Mouse (Mus musculus) cerebellum, adult 2 months (tissue): ENCODE data around the gene Klhdc4. TPM values are rescaled to one million over a fixed set of nuclear protein-coding genes. Genes with fewer than 3 reads are reported as not detected.
A peak's percentile ranks its signal among the peaks of the same experiment; 100 is the strongest.

Experiments
- DNase-seq, 2 experiments: peaks; one replicate each; pipeline ENCODE4 v3.0.0; 2021
- H3K27ac ChIP-seq: fragments of 200-500 bp; 2 replicates; pipeline ENCODE4 v1.5.1; 2012; ENCODE audit warnings: low read length, control low read depth, inconsistent platforms; ENCODE audit not compliant: insufficient read depth
- H3K27me3 ChIP-seq: fragments of 200-500 bp; 2 replicates; pipeline ENCODE4 v1.6.1; 2012; ENCODE audit warnings: inconsistent platforms, mild to moderate bottlenecking, low read length, moderate library complexity; ENCODE audit not compliant: control insufficient read depth, insufficient read depth
- H3K4me1 ChIP-seq: fragments of 200-500 bp; 2 replicates; pipeline ENCODE4 v1.6.1; 2011; ENCODE audit warnings: low read length; ENCODE audit not compliant: control insufficient read depth, insufficient read depth
- H3K4me3 ChIP-seq: fragments of 200-500 bp; replicated peaks from 2 replicates; pipeline ENCODE3; 2011; ENCODE audit warnings: mild to moderate bottlenecking, low read depth, low read length, control low read depth; ENCODE audit not compliant: insufficient read depth
- CTCF ChIP-seq: fragments of 200-500 bp; IDR thresholded peaks from 2 replicates; pipeline ENCODE4 v1.5.1; 2011; ENCODE audit warnings: low read depth, mild to moderate bottlenecking, control low read depth, low read length, moderate library complexity, borderline replicate concordance; ENCODE audit not compliant: insufficient read depth
- POLR2A ChIP-seq: fragments of 200-500 bp; IDR thresholded peaks from 2 replicates; pipeline ENCODE4 v1.6.1; 2011; ENCODE audit warnings: low read length, control low read depth, borderline replicate concordance; ENCODE audit not compliant: insufficient read depth
- WGBS: fragments of 180-500 bp; shearing (Covaris S2); methylation state at CpG from one replicate; pipeline ENCODE4 v1.1.7; 2018; 5-methylcytosine and 5-hydroxymethylcytosine counted together
- polyA plus RNA-seq: library from polyadenylated mRNA; depleted of rRNA; stranded (reverse); fragments of >200 nt; gene quantifications from 2 replicates; pipeline ENCODE4 v1.2.3, GENCODE M21; 2012; rRNA removed

The Klhdc4 gene
- 43.6 and 47.1 TPM in 2 replicates for polyA plus RNA-seq

- peak; percentile 89 to 95 for DNase-seq
- TF ChIP-seq POLR2A (peak; percentile 87), CTCF (no peak)
- under 1% methylated on average over 68 of the region's 68 CpGs for WGBS
- Histone ChIP-seq H3K4me3 (peak within 1 kb of the TSS; percentile 60), H3K4me1 (peaks cover 9% of the 10 kb centered on the region), H3K27ac (peak within 1 kb of the TSS; percentile 73), H3K27me3 (no peaks in the 10 kb centered on the region)
Measured at GRCm38 (mm10) chr8:121829048-121829776, at the start of gene Klhdc4. Klhdc4 (minus strand) TSS chr8:121829569.

- H3K27me3 ChIP-seq = no peaks in the 10 kb centered on the region
- no peaks in the 10 kb centered on the region for H3K4me1 ChIP-seq
- WGBS = 86% methylated on average over 7 of the region's 7 CpGs
- H3K27ac ChIP-seq = no peak overlapping the region
- no peak for TF ChIP-seq CTCF
- TF ChIP-seq POLR2A = no peak
- no peak for DNase-seq
- no peak overlapping the region for H3K4me3 ChIP-seq
Measured at GRCm38 (mm10) chr8:121877828-121878480, 48.6 kb upstream of the Klhdc4 start.

DNA sequence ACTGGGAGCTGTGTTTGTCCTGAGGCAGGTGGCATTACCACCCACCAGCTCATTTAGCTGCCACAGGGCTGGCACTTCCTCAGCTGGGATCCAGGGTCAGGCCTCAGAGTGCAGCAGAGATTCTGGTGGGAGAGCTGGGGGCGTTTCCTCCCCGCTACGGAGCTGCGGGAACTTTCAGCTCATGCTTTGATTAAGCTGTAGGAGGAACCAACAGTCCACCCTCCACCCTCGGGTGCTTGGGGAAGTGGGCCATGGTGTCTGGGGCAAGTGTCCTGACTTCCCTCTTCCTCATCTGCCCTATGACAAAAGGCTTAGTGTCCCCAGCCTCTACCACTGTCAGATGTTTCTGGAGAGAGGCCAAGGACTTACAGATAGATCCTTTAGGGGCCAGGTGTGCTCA lies 47.8 kb upstream of the Klhdc4 start:
- no peak overlapping the region for H3K4me3 ChIP-seq
- no peaks in the 10 kb centered on the region for H3K4me1 ChIP-seq
- H3K27ac ChIP-seq = no peak overlapping the region
- TF ChIP-seq POLR2A (no peak), CTCF (no peak)
- 68% methylated on average over 5 of the region's 5 CpGs for WGBS
- H3K27me3 ChIP-seq = no peaks in the 10 kb centered on the region
- no peak for DNase-seq

DNA sequence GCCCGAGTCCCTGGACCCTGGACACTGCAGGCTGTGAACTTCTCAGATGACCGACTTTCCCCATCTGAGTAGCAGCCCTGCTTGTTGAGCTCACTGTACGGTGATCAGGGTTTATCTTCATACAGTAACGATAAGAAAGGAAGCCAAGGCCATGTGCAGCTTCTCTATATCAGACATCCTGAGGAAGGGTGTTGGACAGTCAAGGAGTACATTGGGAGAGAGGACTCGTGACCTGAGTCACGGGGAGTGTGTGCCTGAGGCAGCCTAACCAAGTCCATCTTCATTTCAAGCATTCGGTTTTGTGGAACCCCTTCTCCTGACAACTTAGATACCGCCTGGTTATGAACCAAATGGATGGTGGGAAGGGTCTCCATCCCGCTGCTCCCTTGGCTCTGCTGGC lies 46.1 kb upstream of the Klhdc4 start:
- DNase-seq = no peak
- WGBS = 84% methylated on average over 9 of the region's 9 CpGs
- no peaks in the 10 kb centered on the region for H3K27me3 ChIP-seq
- no peaks in the 10 kb centered on the region for H3K4me1 ChIP-seq
- no peak overlapping the region for H3K27ac ChIP-seq
- TF ChIP-seq CTCF (no peak), POLR2A (no peak)
- no peak overlapping the region for H3K4me3 ChIP-seq

DNA sequence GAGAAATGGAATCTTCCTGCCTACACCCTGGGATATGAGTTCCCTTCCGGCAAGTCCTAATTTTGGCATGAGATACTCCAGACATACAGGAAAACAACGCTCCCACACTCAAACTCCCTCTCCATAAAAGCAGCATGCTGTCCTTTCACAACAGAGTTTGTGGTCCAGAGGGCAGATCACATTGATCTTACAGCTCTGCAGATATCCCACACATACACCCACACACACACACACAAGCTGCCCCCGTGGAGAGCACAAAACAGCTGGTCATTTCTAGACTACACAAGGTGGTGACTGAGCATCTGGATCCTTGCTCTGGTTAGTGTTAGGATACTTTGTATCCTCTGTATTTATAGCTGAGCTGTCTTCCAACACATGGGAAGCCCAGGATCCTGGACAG lies 45.7 kb upstream of the Klhdc4 start:
- H3K27ac ChIP-seq = no peak overlapping the region
- H3K27me3 ChIP-seq = no peaks in the 10 kb centered on the region
- no peak for DNase-seq
- H3K4me3 ChIP-seq = no peak overlapping the region
- no peaks in the 10 kb centered on the region for H3K4me1 ChIP-seq
- TF ChIP-seq POLR2A (no peak), CTCF (no peak)
- whole genome bisulfite sequencing = 72% methylated on average over 3 of the region's 3 CpGs

GRCm38 (mm10) chr8:121874031-121874430 lies 44.7 kb upstream of the Klhdc4 start:
- Histone ChIP-seq H3K27me3 (no peaks in the 10 kb centered on the region), H3K4me3 (no peak overlapping the region), H3K4me1 (no peaks in the 10 kb centered on the region), H3K27ac (no peak overlapping the region)
- 80% methylated on average over 9 of the region's 9 CpGs for WGBS
- TF ChIP-seq POLR2A (no peak), CTCF (no peak)
- no peak for DNase-seq

DNA sequence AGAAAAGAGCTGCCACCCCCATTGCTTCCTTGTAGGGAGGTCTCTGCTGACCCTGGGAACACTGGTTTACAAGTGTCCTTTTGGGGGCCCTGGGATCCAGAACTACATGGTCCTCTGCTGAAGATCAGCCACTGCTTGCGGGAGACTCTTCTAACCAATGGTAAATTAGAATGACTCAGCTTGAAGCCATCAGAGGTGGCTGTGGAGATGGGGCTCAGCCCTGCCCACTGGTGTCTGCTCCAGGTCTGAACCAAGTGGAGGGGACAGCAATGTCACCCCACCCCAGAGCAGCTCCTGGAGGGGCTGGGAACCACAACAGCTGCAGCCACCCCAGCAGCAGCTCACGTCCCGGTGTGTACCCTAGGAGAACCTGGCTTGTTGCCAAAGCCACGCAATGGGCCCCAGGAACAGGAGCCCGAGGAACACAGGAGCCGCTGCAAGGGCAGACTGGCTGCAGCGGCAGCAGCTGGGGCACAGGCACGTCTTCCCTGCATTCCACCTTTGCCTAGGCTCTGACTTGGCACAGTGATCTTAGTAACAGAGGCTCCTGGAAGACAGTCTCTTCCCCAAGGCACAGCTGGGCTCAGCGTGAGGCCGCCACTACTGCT lies 42.6 kb upstream of the Klhdc4 start:
- no peak for TF ChIP-seq POLR2A
- no peak for TF ChIP-seq CTCF
- Histone ChIP-seq H3K27ac (no peak overlapping the region), H3K4me1 (no peaks in the 10 kb centered on the region), H3K4me3 (no peak overlapping the region), H3K27me3 (no peaks in the 10 kb centered on the region)
- WGBS = 36% methylated on average over 10 of the region's 10 CpGs
- no peak for DNase-seq
